Mouse (Mus musculus): ENCODE results near the gene Trim39. TPM values are rescaled to one million over a fixed set of nuclear protein-coding genes. Genes with fewer than 3 reads are reported as not detected.

The Trim39 gene
- polyA plus RNA-seq, 1 experiment = 16.3 TPM

GRCm38 (mm10) chr17:36281521-36282245 is 9.6 kb upstream of the Trim39 start:
- DNase-seq (ENCODE audit: low read depth in 1 of 2, low spot score in 2 of 2) = no peak
- Histone ChIP-seq H3K27me3 (ENCODE audit: control insufficient read depth, insufficient read depth, low read length) (no peaks in the 10 kb centered on the region), H3K4me1 (ENCODE audit: control insufficient read depth, insufficient read depth, insufficient read length) (no peaks in the 10 kb centered on the region), H3K36me3 (ENCODE audit: control insufficient read depth, insufficient read depth, low read length) (peaks cover 7% of the 10 kb centered on the region; the same call in 1 of the 2 replicates), H3K4me3 (ENCODE audit: extremely low read depth, insufficient read depth, insufficient read length) (no peak overlapping the region), H3K27ac (ENCODE audit: insufficient read depth, low read length) (no peak overlapping the region)
- 97% methylated on average over 4 of the region's 4 CpGs for WGBS
- TF ChIP-seq CTCF (IDR thresholded peaks at IDR 0.05; ENCODE audit: extremely low read depth, insufficient read depth, insufficient read length, insufficient replicate concordance) = no peak
- TF ChIP-seq POLR2A (IDR thresholded peaks at IDR 0.05; ENCODE audit: low read depth, low read length) = no peak

- Histone ChIP-seq H3K27me3 (ENCODE audit: control insufficient read depth, insufficient read depth, low read length) (no peaks in the 10 kb centered on the region), H3K27ac (ENCODE audit: insufficient read depth, low read length) (no peak overlapping the region), H3K36me3 (ENCODE audit: control insufficient read depth, insufficient read depth, low read length) (peaks cover 2% of the 10 kb centered on the region; the same call in 1 of the 2 replicates), H3K4me1 (ENCODE audit: control insufficient read depth, insufficient read depth, insufficient read length) (peaks cover 15% of the 10 kb centered on the region; the same call in 1 of the 2 replicates), H3K4me3 (ENCODE audit: extremely low read depth, insufficient read depth, insufficient read length) (no peak overlapping the region)
- TF ChIP-seq CTCF (IDR thresholded peaks at IDR 0.05; ENCODE audit: extremely low read depth, insufficient read depth, insufficient read length, insufficient replicate concordance) (no peak), POLR2A (IDR thresholded peaks at IDR 0.05; ENCODE audit: low read depth, low read length) (no peak)
- DNase-seq (ENCODE audit: low read depth in 1 of 2, low spot score in 2 of 2) = no peak
- WGBS = 86% methylated on average over 4 of the region's 4 CpGs
Measured at GRCm38 (mm10) chr17:36274776-36275175, 2.7 kb upstream of the Trim39 start.

DNA sequence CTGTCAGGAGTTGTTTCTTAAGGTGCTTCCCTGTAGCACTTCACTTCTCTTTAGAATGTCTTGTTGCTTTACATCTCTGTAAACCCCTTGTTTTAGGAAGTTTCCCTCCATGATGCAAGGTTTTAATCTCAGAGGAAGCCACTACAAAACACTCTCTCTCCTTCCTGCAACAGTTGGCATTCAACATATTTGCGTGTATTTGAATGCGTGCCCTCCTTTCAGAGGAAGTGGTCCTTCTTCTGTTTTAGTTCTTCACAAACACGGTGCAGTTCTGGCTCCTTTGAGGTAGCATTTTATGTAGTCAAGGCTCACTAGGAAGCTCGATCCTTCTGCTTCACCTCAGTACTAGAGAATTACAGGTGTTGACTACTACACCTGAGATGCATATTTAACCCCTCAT is 1.7 kb upstream of the Trim39 start:
- TF ChIP-seq POLR2A (IDR thresholded peaks at IDR 0.05; ENCODE audit: low read depth, low read length) (no peak), CTCF (IDR thresholded peaks at IDR 0.05; ENCODE audit: extremely low read depth, insufficient read depth, insufficient read length, insufficient replicate concordance) (no peak)
- Histone ChIP-seq H3K27ac (ENCODE audit: insufficient read depth, low read length) (no peak overlapping the region), H3K36me3 (ENCODE audit: control insufficient read depth, insufficient read depth, low read length) (peaks cover under 1% of the 10 kb centered on the region; the same call in 1 of the 2 replicates), H3K4me1 (ENCODE audit: control insufficient read depth, insufficient read depth, insufficient read length) (peaks cover 15% of the 10 kb centered on the region; the same call in 1 of the 2 replicates), H3K4me3 (ENCODE audit: extremely low read depth, insufficient read depth, insufficient read length) (no peak overlapping the region), H3K27me3 (ENCODE audit: control insufficient read depth, insufficient read depth, low read length) (no peaks in the 10 kb centered on the region)
- 45% methylated on average over 4 of the region's 4 CpGs for WGBS
- no peak for DNase-seq (ENCODE audit: low read depth in 1 of 2, low spot score in 2 of 2)

- WGBS = 79% methylated on average over 9 of the region's 9 CpGs
- Histone ChIP-seq H3K27ac (ENCODE audit: insufficient read depth, low read length) (no peak overlapping the region), H3K4me3 (ENCODE audit: extremely low read depth, insufficient read depth, insufficient read length) (no peak overlapping the region), H3K4me1 (ENCODE audit: control insufficient read depth, insufficient read depth, insufficient read length) (peaks cover 15% of the 10 kb centered on the region; the same call in 1 of the 2 replicates), H3K36me3 (ENCODE audit: control insufficient read depth, insufficient read depth, low read length) (peaks cover 4% of the 10 kb centered on the region), H3K27me3 (ENCODE audit: control insufficient read depth, insufficient read depth, low read length) (no peaks in the 10 kb centered on the region)
- TF ChIP-seq POLR2A (IDR thresholded peaks at IDR 0.05; ENCODE audit: low read depth, low read length) (no peak), CTCF (IDR thresholded peaks at IDR 0.05; ENCODE audit: extremely low read depth, insufficient read depth, insufficient read length, insufficient replicate concordance) (no peak)
- no peak for DNase-seq (ENCODE audit: low read depth in 1 of 2, low spot score in 2 of 2)
Measured at GRCm38 (mm10) chr17:36272643-36273366, 758 bp upstream of the Trim39 start.

DNA sequence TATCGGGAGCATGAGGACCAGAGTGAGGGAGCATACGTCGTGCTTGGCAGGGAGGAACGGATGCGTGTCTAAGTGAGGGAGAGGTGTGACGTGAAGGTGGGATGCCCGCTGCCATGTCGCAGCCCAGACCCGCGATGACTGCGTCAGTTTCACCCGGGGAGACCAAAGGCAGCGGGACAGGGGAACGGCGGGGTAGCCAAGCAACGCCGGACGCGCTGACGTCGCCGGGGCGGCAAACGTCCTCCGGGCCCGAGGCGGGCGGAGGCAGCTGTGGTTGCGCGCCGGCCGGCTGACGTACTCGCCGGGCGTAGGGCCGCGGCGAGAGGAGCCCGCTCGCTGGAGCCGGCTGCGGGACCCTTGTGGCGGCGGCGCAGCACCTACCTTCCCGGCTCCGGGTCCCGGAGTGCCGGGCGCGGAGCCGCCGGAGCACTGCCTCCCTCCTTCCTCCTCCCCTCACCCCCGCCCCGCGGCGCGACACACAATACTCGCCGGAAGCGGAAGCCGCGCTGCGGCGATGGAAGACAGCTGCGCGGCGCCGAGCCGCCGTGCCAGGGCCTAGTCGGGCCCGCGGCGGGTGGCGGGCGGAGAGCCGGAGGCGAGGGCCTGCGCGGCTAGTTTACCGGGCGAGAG is 976 bp downstream of the Trim39 start:
- Histone ChIP-seq H3K36me3 (ENCODE audit: control insufficient read depth, insufficient read depth, low read length) (peaks cover 7% of the 10 kb centered on the region), H3K4me1 (ENCODE audit: control insufficient read depth, insufficient read depth, insufficient read length) (peaks cover 15% of the 10 kb centered on the region; the same call in 1 of the 2 replicates), H3K27me3 (ENCODE audit: control insufficient read depth, insufficient read depth, low read length) (no peaks in the 10 kb centered on the region), H3K27ac (ENCODE audit: insufficient read depth, low read length) (peak overlapping the region; percentile 99), H3K4me3 (ENCODE audit: extremely low read depth, insufficient read depth, insufficient read length) (peak overlapping the region; percentile 99)
- under 1% methylated on average over 77 of the region's 84 CpGs for WGBS
- peak; percentile 82 to 86 for DNase-seq (ENCODE audit: low read depth in 1 of 2, low spot score in 2 of 2)
- TF ChIP-seq POLR2A (IDR thresholded peaks at IDR 0.05; ENCODE audit: low read depth, low read length) = peak; percentile 0; the same call in 1 of the 2 replicates
- no peak for TF ChIP-seq CTCF (IDR thresholded peaks at IDR 0.05; ENCODE audit: extremely low read depth, insufficient read depth, insufficient read length, insufficient replicate concordance)

DNA sequence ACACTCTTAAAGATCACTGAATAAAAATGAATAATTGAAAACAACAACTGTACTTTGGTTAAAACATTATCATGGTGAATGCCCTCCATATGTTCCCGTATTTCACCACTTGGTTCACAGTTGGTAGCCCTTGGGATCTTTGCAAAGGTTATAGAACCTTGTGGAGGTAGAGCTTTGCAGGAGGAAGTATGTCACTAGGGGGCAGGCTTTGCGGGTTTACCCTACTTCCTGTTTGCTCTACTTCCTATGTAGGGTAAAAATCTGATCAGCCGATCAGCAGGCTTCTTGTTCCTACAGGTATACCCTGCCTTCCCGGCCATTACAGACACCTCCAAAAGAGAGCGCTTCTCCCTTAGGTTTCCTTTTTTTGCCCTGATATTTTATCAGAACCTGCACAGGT is 6.2 kb downstream of the Trim39 start:
- peaks cover 21% of the 10 kb centered on the region for H3K36me3 ChIP-seq (ENCODE audit: control insufficient read depth, insufficient read depth, low read length)
- H3K4me3 ChIP-seq (ENCODE audit: extremely low read depth, insufficient read depth, insufficient read length) = no peak overlapping the region
- H3K4me1 ChIP-seq (ENCODE audit: control insufficient read depth, insufficient read depth, insufficient read length) = peaks cover 3% of the 10 kb centered on the region; the same call in 1 of the 2 replicates
- 44% methylated on average over 5 of the region's 5 CpGs for WGBS
- H3K27ac ChIP-seq (ENCODE audit: insufficient read depth, low read length) = 0 out of 2 replicates have a peak overlapping the region, but pooled peaks have one; percentile 33
- TF ChIP-seq POLR2A (IDR thresholded peaks at IDR 0.05; ENCODE audit: low read depth, low read length) (no peak), CTCF (IDR thresholded peaks at IDR 0.05; ENCODE audit: extremely low read depth, insufficient read depth, insufficient read length, insufficient replicate concordance) (peak; percentile 11; the same call in 1 of the 2 replicates)
- H3K27me3 ChIP-seq (ENCODE audit: control insufficient read depth, insufficient read depth, low read length) = no peaks in the 10 kb centered on the region
- peak; percentile 63 to 72 for DNase-seq (ENCODE audit: low read depth in 1 of 2, low spot score in 2 of 2)

All from spleen, adult 2 months (tissue).